Mouse (Mus musculus) MEL (cell line): Measurements from ENCODE around the gene Xcr1. TPM values are rescaled to one million over a fixed set of nuclear protein-coding genes. Genes with fewer than 3 reads are reported as not detected.

ENCODE experiments used
- DNase-seq: peaks from one replicate; pipeline ENCODE4 v3.0.0; 2011; ENCODE audit warnings: low read depth, low spot score
- H3K27ac ChIP-seq: 2 replicates; pipeline ENCODE4 v1.5.1; 2012; ENCODE audit warnings: low read depth, mild to moderate bottlenecking, control low read depth, low read length, moderate library complexity; ENCODE audit not compliant: control insufficient read depth
- H3K27me3 ChIP-seq, 2 experiments: fragments of 150-350 bp in 1 of 2; sonication (generic) in 1 of 2; 2 replicates each; pipeline ENCODE4 v1.6.1; 2012; ENCODE audit warnings: low read length in 2 of 2, mild to moderate bottlenecking in 2 of 2, improper control_type of control experiment in 1 of 2, moderate library complexity in 1 of 2; ENCODE audit not compliant: insufficient read depth in 2 of 2, control insufficient read depth in 1 of 2
- H3K36me3 ChIP-seq, 2 experiments: 2 replicates each; pipeline ENCODE4 v1.6.1; 2012 to 2014; ENCODE audit warnings: low read length in 2 of 2, improper control_type of control experiment in 1 of 2, inconsistent platforms in 1 of 2, mild to moderate bottlenecking in 1 of 2; ENCODE audit not compliant: insufficient read depth in 2 of 2, control insufficient read depth in 1 of 2
- H3K4me1 ChIP-seq, 2 experiments: fragments of 150-350 bp in 1 of 2; sonication (generic) in 1 of 2; 2 replicates each; pipeline ENCODE4 v1.6.1; 2012; ENCODE audit warnings: low read length in 2 of 2, improper control_type of control experiment in 1 of 2, mild to moderate bottlenecking in 1 of 2; ENCODE audit not compliant: insufficient read depth in 2 of 2, control insufficient read depth in 1 of 2
- H3K4me3 ChIP-seq, 2 experiments: fragments of 150-350 bp in 1 of 2; sonication (generic) in 1 of 2; 2 replicates each; pipeline ENCODE4 v1.5.1; 2012; ENCODE audit warnings: low read depth in 2 of 2, low read length in 2 of 2, mild to moderate bottlenecking in 2 of 2, moderate library complexity in 2 of 2, control low read depth in 1 of 2, improper control_type of control experiment in 1 of 2; ENCODE audit not compliant: control insufficient read depth in 1 of 2, insufficient read depth in 1 of 2
- H3K79me2 ChIP-seq: 2 replicates; pipeline ENCODE4 v1.6.1; 2012; ENCODE audit warnings: mild to moderate bottlenecking, low read length, moderate library complexity; ENCODE audit not compliant: control insufficient read depth, poor library complexity, insufficient read depth
- H3K9ac ChIP-seq: 2 replicates; pipeline ENCODE4 v1.6.1; 2012; ENCODE audit warnings: low read depth, mild to moderate bottlenecking, control low read depth, low read length, moderate library complexity; ENCODE audit not compliant: control insufficient read depth, poor library complexity, severe bottlenecking
- H3K9me3 ChIP-seq: fragments of 150-350 bp; sonication (generic); replicated peaks from 2 replicates; pipeline ENCODE4 v1.6.1; 2012; ENCODE audit warnings: mild to moderate bottlenecking, low read length, improper control_type of control experiment, moderate library complexity; ENCODE audit not compliant: insufficient read depth
- CTCF ChIP-seq, 3 experiments: IDR thresholded peaks in 2 of 3; conservative IDR thresholded peaks in 1 of 3; 2 replicates each; pipeline ENCODE4 v1.5.1; 2011 to 2012; ENCODE audit warnings: low read length in 3 of 3, low read depth in 2 of 3, mild to moderate bottlenecking in 2 of 3, improper control_type of control experiment in 1 of 3, inconsistent platforms in 1 of 3, mixed read lengths in 1 of 3, moderate library complexity in 1 of 3; ENCODE audit not compliant: control insufficient read depth in 1 of 3, insufficient read depth in 1 of 3, poor library complexity in 1 of 3, severe bottlenecking in 1 of 3
- E2F4 ChIP-seq: IDR thresholded peaks from 2 replicates; pipeline ENCODE4 v1.6.1; 2011; ENCODE audit warnings: low read depth, low read length, improper control_type of control experiment, borderline replicate concordance
- ELF1 ChIP-seq: IDR thresholded peaks from 2 replicates; pipeline ENCODE4 v1.6.1; 2014; ENCODE audit warnings: low read depth, mild to moderate bottlenecking, inconsistent platforms, low read length, improper control_type of control experiment, moderate library complexity
- GABPA ChIP-seq: IDR thresholded peaks from 2 replicates; pipeline ENCODE4 v1.6.1; 2012; ENCODE audit warnings: low read depth, mild to moderate bottlenecking, inconsistent platforms, low read length, improper control_type of control experiment, moderate library complexity
- KAT2A ChIP-seq: conservative IDR thresholded peaks from 2 replicates; pipeline ENCODE4 v1.6.1; 2012; ENCODE audit warnings: low read depth, low read length, improper control_type of control experiment, inconsistent platforms
- MEF2A ChIP-seq: IDR thresholded peaks from 2 replicates; pipeline ENCODE4 v1.6.1; 2014; ENCODE audit warnings: low read depth, mild to moderate bottlenecking, inconsistent platforms, low read length, improper control_type of control experiment; ENCODE audit not compliant: poor library complexity, insufficient replicate concordance, severe bottlenecking; ENCODE audit errors: extremely low read depth
- NRF1 ChIP-seq: IDR thresholded peaks from 2 replicates; pipeline ENCODE4 v1.6.1; 2014; ENCODE audit warnings: low read depth, mild to moderate bottlenecking, inconsistent platforms, low read length, improper control_type of control experiment, moderate library complexity; ENCODE audit not compliant: poor library complexity, insufficient read depth, severe bottlenecking
- POLR2AphosphoS2 ChIP-seq: IDR thresholded peaks from 2 replicates; pipeline ENCODE4 v1.6.1; 2011; ENCODE audit warnings: low read length, improper control_type of control experiment
- SIN3A ChIP-seq: IDR thresholded peaks from 2 replicates; pipeline ENCODE4 v1.6.1; 2012; ENCODE audit warnings: low read length, improper control_type of control experiment, inconsistent platforms
- UBTF ChIP-seq: IDR thresholded peaks from 2 replicates; pipeline ENCODE4 v1.6.1; 2012; ENCODE audit warnings: low read depth, mild to moderate bottlenecking, inconsistent platforms, low read length, improper control_type of control experiment, moderate library complexity, borderline replicate concordance; ENCODE audit not compliant: insufficient read depth
- USF2 ChIP-seq, 2 experiments: IDR thresholded peaks; 2 replicates each; pipeline ENCODE4 v1.6.1; 2011 to 2012; ENCODE audit warnings: improper control_type of control experiment in 2 of 2, low read length in 2 of 2, borderline replicate concordance in 1 of 2, inconsistent platforms in 1 of 2, low read depth in 1 of 2, mild to moderate bottlenecking in 1 of 2; ENCODE audit not compliant: insufficient read depth in 1 of 2
- ZC3H11A ChIP-seq: IDR thresholded peaks from 2 replicates; pipeline ENCODE4 v1.6.1; 2012; ENCODE audit warnings: low read depth, mild to moderate bottlenecking, inconsistent platforms, low read length, improper control_type of control experiment
- ZNF384 ChIP-seq: IDR thresholded peaks from 2 replicates; pipeline ENCODE4 v1.6.1; 2012; ENCODE audit warnings: low read depth, mild to moderate bottlenecking, inconsistent platforms, low read length, improper control_type of control experiment
- polyA plus RNA-seq, 2 experiments: library from polyadenylated mRNA; stranded (reverse) in 1 of 2; unstranded in 1 of 2; fragments of >175 nt in 1 of 2; fragments of >200 nt in 1 of 2; gene quantifications; 2 replicates each; pipeline versions ENCODE4 v1.2.1 to v1.2.4; 2012; ENCODE audit warnings: low replicate concordance in 2 of 2, low read depth in 1 of 2; ENCODE audit not compliant: insufficient read length in 2 of 2, insufficient read depth in 1 of 2, missing spikeins in 1 of 2
- total RNA-seq: library from RNA; depleted of rRNA; stranded (reverse); fragments of 300-350 nt; gene quantifications from 2 replicates; pipeline ENCODE4 v1.2.3, GENCODE M21; 2012

Xcr1 gene
- total and polyA plus RNA-seq, 3 experiments, result 0.01 TPM; not detected in 2

DNA sequence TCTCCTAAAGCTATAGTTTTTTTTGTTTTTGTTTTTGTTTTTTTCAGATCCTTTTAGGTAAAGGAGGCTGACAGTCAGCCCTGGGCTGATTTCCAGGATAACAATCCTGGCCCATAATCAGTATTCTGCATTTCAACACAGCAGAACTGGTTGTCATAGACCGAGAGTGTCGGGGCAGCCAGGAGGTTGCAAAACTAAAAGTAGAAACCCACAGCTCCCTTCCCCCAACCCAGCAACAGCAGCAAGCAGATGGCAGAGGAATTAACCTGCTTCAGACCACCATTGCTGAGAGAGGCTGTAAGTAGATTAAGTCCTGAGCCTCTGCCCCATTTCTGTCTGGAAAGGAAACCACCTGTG, 11.1 kb downstream of the Xcr1 start:
- H3K9me3 ChIP-seq, result no peaks in the 10 kb centered on the region
- H3K36me3 ChIP-seq, result peaks cover 0 to 21% of the 10 kb centered on the region in 2 experiments; a peak in 2 of 4 replicates
- no peak for TF ChIP-seq NRF1
- TF ChIP-seq KAT2A, result no peak
- no peak for TF ChIP-seq MEF2A
- no peak for TF ChIP-seq ELF1
- TF ChIP-seq GABPA, result no peak
- no peak for DNase-seq
- peak overlapping the region; percentile 79 for H3K27ac ChIP-seq
- peak overlapping the region; percentile 68 to 93 for H3K4me3 ChIP-seq
- peak overlapping the region; percentile 95 for H3K9ac ChIP-seq
- peaks cover 2% of the 10 kb centered on the region; the same call in 1 of the 2 replicates for H3K79me2 ChIP-seq
- H3K4me1 ChIP-seq, result peaks cover 4 to 21% of the 10 kb centered on the region in 2 experiments
- H3K27me3 ChIP-seq, result no peaks in the 10 kb centered on the region

GRCm38 (mm10) chr9:123849976-123850695, 11.7 kb downstream of the Xcr1 start:
- H3K27ac ChIP-seq, result no peak overlapping the region
- H3K27me3 ChIP-seq, result no peaks in the 10 kb centered on the region
- H3K9me3 ChIP-seq, result no peaks in the 10 kb centered on the region
- peak; percentile 32 for DNase-seq
- peaks cover 4 to 21% of the 10 kb centered on the region in 2 experiments for H3K4me1 ChIP-seq
- TF ChIP-seq MEF2A (no peak), ZNF384 (no peak), CTCF (IDR thresholded peaks at IDR 0.05 in 2 of 3, conservative IDR thresholded peaks at IDR 0.05 in 1 of 3; ENCODE audit: control insufficient read depth in 1 of 3, insufficient read depth in 1 of 3, low read depth in 2 of 3, low read length in 3 of 3, poor library complexity in 1 of 3, severe bottlenecking in 1 of 3) (no peak), USF2 (IDR thresholded peaks at IDR 0.05; ENCODE audit: borderline replicate concordance in 1 of 2, insufficient read depth in 1 of 2, low read depth in 1 of 2, low read length in 2 of 2) (no peak), UBTF (no peak), SIN3A (no peak), ELF1 (no peak), E2F4 (no peak), POLR2AphosphoS2 (no peak), ZC3H11A (no peak)
- TF ChIP-seq, all 39 proteins: peak for 0
- Histone ChIP-seq H3K4me3 (no peak overlapping the region; a peak in 1 of 4 replicates), H3K79me2 (peaks cover 2% of the 10 kb centered on the region; the same call in 1 of the 2 replicates), H3K36me3 (peaks cover 0 to 23% of the 10 kb centered on the region in 2 experiments; a peak in 2 of 4 replicates), H3K9ac (no peak overlapping the region)
